Mouse (Mus musculus) ES-E14 (cell line): ENCODE data around the gene Klhl7. TPM values are rescaled to one million over a fixed set of nuclear protein-coding genes. Genes with fewer than 3 reads are reported as not detected.
A peak's percentile ranks its signal among the peaks of the same experiment; 100 is the strongest.

Experiments
- DNase-seq: peaks from one replicate; pipeline ENCODE4 v3.0.0-alpha.2; 2013; ENCODE audit warnings: low read depth, low spot score
- H3K27ac ChIP-seq: 2 replicates; pipeline ENCODE4 v1.5.1; 2012; ENCODE audit warnings: low read depth, mild to moderate bottlenecking, low read length, moderate library complexity, mixed read lengths; ENCODE audit not compliant: poor library complexity, insufficient read depth, severe bottlenecking
- H3K36me3 ChIP-seq: 2 replicates; pipeline ENCODE4 v1.6.1; 2012; ENCODE audit warnings: mild to moderate bottlenecking, low read length, moderate library complexity, mixed read lengths; ENCODE audit not compliant: control insufficient read depth, poor library complexity, insufficient read depth, severe bottlenecking
- H3K4me1 ChIP-seq, 2 experiments: fragments of 150-350 bp in 1 of 2; sonication (generic) in 1 of 2; 2 replicates each; pipeline ENCODE4 v1.6.1; 2012; ENCODE audit warnings: low read length in 2 of 2, mild to moderate bottlenecking in 1 of 2, mixed read lengths in 1 of 2; ENCODE audit not compliant: control insufficient read depth in 2 of 2, insufficient read depth in 2 of 2, poor library complexity in 1 of 2
- H3K4me3 ChIP-seq, 2 experiments: fragments of 150-350 bp in 1 of 2; sonication (generic) in 1 of 2; 2 replicates each; pipeline ENCODE4 v1.5.1; 2012; ENCODE audit warnings: low read length in 2 of 2, low read depth in 1 of 2, mild to moderate bottlenecking in 1 of 2, mixed read lengths in 1 of 2; ENCODE audit not compliant: insufficient read depth in 1 of 2, poor library complexity in 1 of 2, severe bottlenecking in 1 of 2
- H3K9ac ChIP-seq: 2 replicates; pipeline ENCODE4 v1.6.1; 2012; ENCODE audit warnings: low read depth, mild to moderate bottlenecking, low read length, mixed read lengths; ENCODE audit not compliant: poor library complexity, insufficient read depth, severe bottlenecking
- H3K9me3 ChIP-seq: fragments of 150-350 bp; sonication (generic); 2 replicates; pipeline ENCODE4 v1.6.1; 2012; ENCODE audit warnings: low read depth, mild to moderate bottlenecking, low read length; ENCODE audit not compliant: control insufficient read depth, insufficient read depth
- CHD2 ChIP-seq: IDR thresholded peaks from 2 replicates; pipeline ENCODE4 v1.6.1; 2014; ENCODE audit warnings: mild to moderate bottlenecking, low read depth, low read length, inconsistent platforms
- HCFC1 ChIP-seq: IDR thresholded peaks from 2 replicates; pipeline ENCODE4 v1.6.1; 2012; ENCODE audit warnings: low read length, inconsistent platforms, borderline replicate concordance; ENCODE audit not compliant: insufficient read depth
- MAFK ChIP-seq: IDR thresholded peaks from 2 replicates; pipeline ENCODE4 v1.6.1; 2014; ENCODE audit warnings: mild to moderate bottlenecking, low read depth, low read length, inconsistent platforms; ENCODE audit not compliant: insufficient read depth
- ZC3H11A ChIP-seq: IDR thresholded peaks from 2 replicates; pipeline ENCODE4 v1.6.1; 2012; ENCODE audit warnings: low read depth, mild to moderate bottlenecking, inconsistent platforms, low read length, borderline replicate concordance
- ZNF384 ChIP-seq: IDR thresholded peaks from 2 replicates; pipeline ENCODE4 v1.6.1; 2012; ENCODE audit warnings: low read depth, low read length, inconsistent platforms
- in situ Hi-C, 2 experiments: fragments of 600-800 bp; cut with MboI; formaldehyde crosslinking; loops; one replicate each; pipeline ENCODE4 v1.15.1; 2025; ENCODE audit warnings: low sequenced_read_pairs in 2 of 2, inconsistent platforms in 1 of 2; ENCODE audit not compliant: unreplicated experiment in 2 of 2
- total RNA-seq: library from RNA; depleted of rRNA; stranded (reverse); fragments of 300-350 nt; gene quantifications from 2 replicates; pipeline ENCODE4 v1.2.3, GENCODE M21; 2012

The Klhl7 gene
- total RNA-seq, 1 experiment: 30.5 TPM

DNA sequence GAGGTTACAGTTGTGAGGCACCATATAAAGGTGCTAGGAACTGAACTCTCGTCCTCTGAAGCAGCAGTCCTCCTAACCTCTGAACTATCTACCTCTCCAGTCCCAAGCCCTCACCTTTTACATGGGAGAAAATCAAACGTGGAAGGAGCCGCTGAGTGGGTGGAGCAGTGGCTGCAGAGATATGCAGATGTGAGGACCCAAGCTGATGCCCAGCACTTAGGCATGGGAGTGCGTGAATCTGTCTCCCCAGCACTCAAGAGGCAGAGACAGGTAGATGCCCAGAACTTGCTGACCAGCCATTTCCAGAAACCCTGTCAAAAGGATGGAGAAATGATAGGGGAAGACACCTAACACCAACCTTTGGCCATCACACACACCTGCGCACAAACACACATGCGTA is 82.7 kb downstream of the Klhl7 start:
- no peak overlapping the region for H3K4me3 ChIP-seq
- H3K9me3 ChIP-seq: no peaks in the 10 kb centered on the region
- peaks cover 3 to 7% of the 10 kb centered on the region in 2 experiments; a peak in 3 of 4 replicates for H3K4me1 ChIP-seq
- H3K9ac ChIP-seq: 0 out of 2 replicates have a peak overlapping the region, but pooled peaks have one; percentile 3
- peaks cover 6% of the 10 kb centered on the region for H3K36me3 ChIP-seq
- TF ChIP-seq CHD2 (no peak), ZC3H11A (no peak), HCFC1 (no peak)
- DNase-seq: no peak
- in situ Hi-C loops: no loop called here
- no peak overlapping the region for H3K27ac ChIP-seq

- no peak for DNase-seq
- peaks cover 3 to 7% of the 10 kb centered on the region in 2 experiments; a peak in 3 of 4 replicates for H3K4me1 ChIP-seq
- H3K36me3 ChIP-seq: peaks cover 6% of the 10 kb centered on the region
- in situ Hi-C loops: no loop called here
- TF ChIP-seq ZNF384 (no peak), HCFC1 (no peak), CHD2 (no peak), ZC3H11A (no peak), MAFK (no peak)
- no peak overlapping the region for H3K27ac ChIP-seq
- H3K4me3 ChIP-seq: no peak overlapping the region
- no peak overlapping the region for H3K9ac ChIP-seq
- H3K9me3 ChIP-seq: no peaks in the 10 kb centered on the region
These were observed 83.6 kb downstream of the Klhl7 start for GRCm38 (mm10) chr5:24184011-24184410.

DNA sequence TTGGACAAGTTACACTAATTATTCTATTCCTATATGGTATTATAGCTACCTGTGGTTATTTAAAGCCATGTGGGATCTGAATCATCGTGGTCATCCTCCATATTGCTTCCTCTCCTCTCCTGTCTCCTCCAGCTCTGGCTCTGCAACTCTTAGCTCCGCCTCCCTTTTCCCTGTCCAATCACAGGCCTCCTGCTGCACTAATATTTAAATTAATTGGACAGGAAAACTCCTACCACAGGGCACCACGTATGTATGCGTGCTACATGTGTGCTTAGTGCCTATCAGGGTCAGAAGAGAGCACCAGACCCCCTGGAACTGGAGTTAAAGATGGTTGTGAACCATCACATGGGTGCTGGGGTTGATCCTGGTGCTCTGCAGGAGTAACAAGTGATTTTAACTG is 88.1 kb downstream of the Klhl7 start:
- no peak overlapping the region for H3K9ac ChIP-seq
- peak overlapping the region in 1 of 2 experiments; percentile 13; a peak in 1 of 4 replicates for H3K4me3 ChIP-seq
- no peak for DNase-seq
- TF ChIP-seq ZC3H11A (no peak), HCFC1 (no peak), MAFK (no peak), ZNF384 (no peak), CHD2 (no peak)
- H3K36me3 ChIP-seq: no peaks in the 10 kb centered on the region; the same call in 1 of the 2 replicates
- H3K27ac ChIP-seq: no peak overlapping the region
- no peaks in the 10 kb centered on the region for H3K9me3 ChIP-seq
- peaks cover 0 to 1% of the 10 kb centered on the region in 2 experiments; a peak in 1 of 4 replicates for H3K4me1 ChIP-seq
- in situ Hi-C loops: no loop called here

DNA sequence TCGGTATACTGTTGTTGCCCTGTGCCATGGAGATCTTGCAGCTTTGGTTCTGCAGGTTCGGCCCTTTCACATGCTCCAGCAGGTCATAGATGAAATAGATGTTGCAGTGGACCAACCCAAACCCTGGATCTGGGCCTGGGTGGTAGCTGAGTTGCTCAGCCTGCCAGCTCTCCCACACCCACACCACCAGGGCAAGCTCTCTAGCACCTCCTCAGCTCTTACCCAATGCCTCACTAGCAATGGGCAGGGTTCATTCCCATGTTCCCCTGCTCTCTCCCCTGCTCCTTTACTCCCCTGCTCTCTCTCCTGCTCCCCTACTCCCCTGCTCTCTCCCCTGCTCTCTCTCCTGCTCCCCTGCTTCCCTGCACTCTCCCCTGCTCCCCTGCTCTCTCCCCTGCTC is 91.4 kb downstream of the Klhl7 start:
- no peak for DNase-seq
- TF ChIP-seq ZC3H11A (no peak), ZNF384 (no peak), CHD2 (no peak), HCFC1 (no peak), MAFK (no peak)

DNA sequence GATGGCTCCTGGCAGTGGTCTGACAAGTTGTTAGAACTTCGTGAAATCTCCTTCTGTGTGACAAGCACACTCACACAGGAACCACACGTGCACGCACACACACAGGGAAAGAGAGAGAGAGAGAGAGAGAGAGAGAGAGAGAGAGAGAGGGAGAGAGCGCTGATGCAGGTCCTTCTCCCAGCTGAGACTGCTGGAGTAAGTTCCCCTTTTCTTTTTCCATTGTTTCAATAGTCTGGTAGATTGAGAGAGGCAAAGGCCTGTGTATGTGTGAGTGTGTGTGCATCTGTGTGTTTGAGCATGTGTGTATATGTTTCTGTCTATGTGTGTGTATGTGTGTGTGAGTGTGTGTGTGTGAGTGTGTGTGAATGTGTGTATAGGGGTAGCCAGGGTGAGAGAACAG is 100.6 kb downstream of the Klhl7 start:
- Histone ChIP-seq H3K36me3 (no peaks in the 10 kb centered on the region), H3K27ac (no peak overlapping the region), H3K4me1 (peaks cover 0 to 2% of the 10 kb centered on the region in 2 experiments; a peak in 1 of 4 replicates), H3K4me3 (no peak overlapping the region), H3K9me3 (no peaks in the 10 kb centered on the region), H3K9ac (no peak overlapping the region)
- in situ Hi-C loops: no loop called here
- TF ChIP-seq CHD2 (no peak), HCFC1 (no peak), ZC3H11A (no peak), MAFK (no peak), ZNF384 (no peak)
- no peak for DNase-seq

More for the DNA sequence above, 91.4 kb downstream of the Klhl7 start:
- in situ Hi-C loops: no loop called here
- Histone ChIP-seq H3K9ac (no peak overlapping the region), H3K4me1 (no peaks in the 10 kb centered on the region), H3K27ac (no peak overlapping the region), H3K4me3 (no peak overlapping the region), H3K9me3 (no peaks in the 10 kb centered on the region), H3K36me3 (no peaks in the 10 kb centered on the region)
